Mouse (Mus musculus): ENCODE measurements around the gene Pcp4l1.
A peak's percentile ranks its signal among the peaks of the same experiment; 100 is the strongest.
"Not testable (repeated sequence)": the region's sequence is repeated elsewhere in the genome, so short reads cannot be mapped to it uniquely, and the experiment has no call there.

Gene Pcp4l1

DNA sequence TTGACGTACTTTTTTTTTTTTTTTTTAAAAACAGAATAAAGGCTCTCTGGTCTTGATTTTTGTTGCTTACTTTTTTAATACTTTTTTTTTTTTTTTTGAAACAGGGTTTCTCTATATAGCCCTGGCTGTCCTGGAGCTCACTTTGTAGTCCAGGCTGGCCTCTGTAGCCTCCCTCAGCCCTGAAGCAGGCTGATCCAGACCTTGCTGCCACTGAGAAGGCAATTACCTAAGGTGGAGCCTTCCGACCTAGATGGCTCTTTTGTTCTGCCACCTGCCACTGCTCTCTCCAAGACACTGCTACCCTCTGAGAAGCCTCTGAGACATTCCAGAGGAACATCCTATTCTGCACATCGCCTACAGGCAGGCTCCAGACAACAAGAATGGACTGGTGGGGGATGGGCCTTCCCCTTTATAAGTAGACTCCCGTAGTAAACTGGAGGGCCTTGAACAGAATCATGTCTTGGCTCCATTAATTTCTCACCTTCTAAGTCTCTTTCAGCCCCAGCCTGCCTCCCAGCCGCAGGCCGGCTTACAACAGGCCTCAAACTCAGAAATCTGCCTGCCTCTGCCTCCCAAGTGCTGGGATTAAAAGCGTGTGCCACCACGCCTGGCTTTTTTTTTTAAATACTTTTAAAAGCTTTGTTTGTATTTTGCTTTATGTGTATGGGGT is 58.4 kb downstream of the Pcp4l1 start:
- DNase-seq (ENCODE audit: low read depth, low spot score): not testable (repeated sequence)

DNA sequence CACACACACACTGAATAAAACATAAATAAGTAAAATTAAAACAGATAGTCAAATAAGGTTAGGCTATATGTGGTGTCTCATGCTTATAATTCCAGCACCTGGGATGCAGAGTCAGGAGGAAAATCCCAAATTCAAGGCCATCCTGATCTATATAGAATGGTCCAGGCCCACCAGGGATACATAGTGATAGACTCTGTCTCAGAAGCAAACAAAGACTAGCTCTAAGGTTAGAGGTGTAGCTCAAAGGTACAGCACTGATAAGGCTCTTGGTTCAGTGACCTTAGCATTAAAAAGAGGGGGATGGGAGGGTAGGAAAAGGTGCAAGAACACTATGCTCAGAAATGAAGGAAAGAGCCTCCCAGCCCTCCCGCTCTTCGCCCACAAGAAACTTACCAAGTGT is 60.5 kb downstream of the Pcp4l1 start:
- no peak for DNase-seq (ENCODE audit: low read depth, low spot score)

DNA sequence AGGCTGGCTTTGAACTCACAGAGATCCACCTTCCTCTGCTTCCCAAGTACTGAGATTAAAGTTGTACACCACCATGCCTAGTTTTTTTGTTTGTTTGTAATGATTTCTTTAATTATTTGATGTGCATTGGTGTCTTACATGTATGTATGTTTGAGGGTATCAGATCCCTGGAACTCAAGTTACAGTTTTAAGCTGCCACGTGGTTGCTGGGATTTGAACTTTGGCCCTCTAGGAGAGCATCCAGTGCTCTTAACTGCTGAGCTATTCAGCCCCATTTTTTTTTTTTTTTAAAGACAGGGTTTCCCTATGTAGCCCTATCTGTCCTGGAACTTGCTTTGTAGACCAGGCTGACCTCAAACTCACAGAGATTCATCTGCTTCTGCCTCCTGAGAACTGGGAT is 65.1 kb downstream of the Pcp4l1 start:
- DNase-seq (ENCODE audit: low read depth, low spot score): no peak

DNA sequence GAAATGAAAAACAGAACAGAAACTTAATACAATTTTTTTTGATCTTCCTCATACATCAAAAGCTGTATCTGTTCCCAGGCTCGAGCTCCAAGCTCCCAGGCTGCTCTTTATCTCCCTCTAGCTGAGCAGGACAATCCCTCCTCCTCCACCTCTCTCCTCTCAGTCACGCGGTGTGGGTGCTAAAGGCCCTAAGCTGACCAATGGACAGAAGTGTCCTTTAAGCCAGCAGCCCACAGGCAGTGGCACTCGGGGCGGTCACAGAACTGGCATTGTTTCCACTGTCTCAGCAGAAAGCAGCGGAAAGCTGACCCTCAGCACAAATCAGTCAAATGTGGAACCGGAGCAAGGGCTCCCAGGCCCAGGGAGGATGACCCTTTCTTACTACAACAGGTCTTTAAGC is 66.8 kb downstream of the Pcp4l1 start:
- peak; percentile 74 for DNase-seq (ENCODE audit: low read depth, low spot score)

DNA sequence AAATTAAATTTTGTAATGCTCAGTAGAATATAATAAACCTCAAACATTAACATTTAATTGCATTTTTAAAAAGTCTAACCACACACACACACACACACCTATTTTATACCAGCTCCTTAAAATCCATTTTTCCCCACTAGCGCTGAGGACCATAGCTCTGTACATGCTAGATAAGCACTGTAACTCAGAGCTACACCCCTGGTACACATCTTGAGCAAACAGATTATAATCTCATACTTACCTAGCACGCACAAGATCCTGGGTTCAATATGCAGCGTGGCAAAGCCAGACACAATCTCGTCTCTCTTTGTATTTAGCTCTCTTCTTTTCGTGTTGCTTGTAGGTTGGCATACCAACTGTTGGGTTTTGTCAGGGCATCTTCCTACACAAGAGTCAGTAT is 71.7 kb downstream of the Pcp4l1 start:
- DNase-seq (ENCODE audit: low read depth, low spot score): no peak

Data from skeletal muscle tissue, adult 2 months (tissue).